Mouse (Mus musculus): Measurements from ENCODE around the gene Egflam. TPM values are rescaled to one million over a fixed set of nuclear protein-coding genes. Genes with fewer than 3 reads are reported as not detected.
A peak's percentile ranks its signal among the peaks of the same experiment; 100 is the strongest.

The Egflam gene
- polyA plus RNA-seq, 1 experiment from 2014 or later: 23.7 TPM

DNA sequence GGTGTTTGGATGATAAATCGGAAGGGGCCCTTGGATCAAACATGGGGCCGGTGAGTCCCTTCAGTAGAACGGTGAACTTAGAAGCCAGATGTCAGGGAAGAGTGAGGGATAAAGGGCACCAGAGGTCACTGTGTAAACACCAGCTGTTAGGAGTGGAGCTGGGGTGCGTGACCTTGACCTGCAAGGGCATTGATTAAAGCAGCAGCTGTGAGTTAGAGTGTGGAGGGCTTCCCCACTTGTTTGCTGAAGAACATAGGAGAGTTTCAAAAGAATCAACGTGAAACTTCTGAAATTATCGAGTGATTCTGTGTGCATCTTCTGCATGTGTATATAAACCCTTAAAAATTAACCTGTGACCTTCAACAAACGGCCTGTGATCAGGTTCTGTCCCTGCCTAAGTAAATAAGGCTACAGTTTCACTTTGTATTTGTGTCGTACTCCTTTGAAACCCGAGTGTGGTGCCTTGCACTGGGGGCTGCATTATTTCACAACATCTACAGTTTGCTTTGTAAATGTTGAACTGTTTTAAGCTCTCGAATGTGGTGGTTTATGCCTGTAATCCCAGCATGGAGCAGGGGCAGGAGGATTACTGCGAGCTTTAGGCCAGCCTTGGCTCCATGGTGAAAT lies 230.2 kb downstream of the Egflam start:
- no peak overlapping the region for H3K4me2 ChIP-seq (ENCODE audit: low read length)
- no peak overlapping the region for H3K9ac ChIP-seq (ENCODE audit: low read length)
- no peak for ATAC-seq (replicated peaks; ENCODE audit: low FRiP score, low TSS enrichment, low read depth)
- H3K36me3 ChIP-seq (ENCODE audit: control insufficient read depth, insufficient read depth, low read length): peaks cover 23% of the 10 kb centered on the region
- no peak for DNase-seq (ENCODE audit: low spot score)
- no peak overlapping the region for H3K4me3 ChIP-seq (ENCODE audit: low read depth, low read length)
- no peaks in the 10 kb centered on the region for H3K9me3 ChIP-seq (ENCODE audit: control insufficient read depth, low read length)
- 0 out of 2 replicates have a peak overlapping the region, but pooled peaks have one; percentile 27 for H3K27ac ChIP-seq (ENCODE audit: low read depth)
- WGBS: 47% methylated on average over 11 of the region's 11 CpGs
- H3K4me1 ChIP-seq (replicated peaks; ENCODE audit: control insufficient read depth, insufficient read depth, low read length): no peaks in the 10 kb centered on the region
- no peaks in the 10 kb centered on the region for H3K27me3 ChIP-seq (replicated peaks; ENCODE audit: control insufficient read depth, insufficient read depth, low read length)

DNA sequence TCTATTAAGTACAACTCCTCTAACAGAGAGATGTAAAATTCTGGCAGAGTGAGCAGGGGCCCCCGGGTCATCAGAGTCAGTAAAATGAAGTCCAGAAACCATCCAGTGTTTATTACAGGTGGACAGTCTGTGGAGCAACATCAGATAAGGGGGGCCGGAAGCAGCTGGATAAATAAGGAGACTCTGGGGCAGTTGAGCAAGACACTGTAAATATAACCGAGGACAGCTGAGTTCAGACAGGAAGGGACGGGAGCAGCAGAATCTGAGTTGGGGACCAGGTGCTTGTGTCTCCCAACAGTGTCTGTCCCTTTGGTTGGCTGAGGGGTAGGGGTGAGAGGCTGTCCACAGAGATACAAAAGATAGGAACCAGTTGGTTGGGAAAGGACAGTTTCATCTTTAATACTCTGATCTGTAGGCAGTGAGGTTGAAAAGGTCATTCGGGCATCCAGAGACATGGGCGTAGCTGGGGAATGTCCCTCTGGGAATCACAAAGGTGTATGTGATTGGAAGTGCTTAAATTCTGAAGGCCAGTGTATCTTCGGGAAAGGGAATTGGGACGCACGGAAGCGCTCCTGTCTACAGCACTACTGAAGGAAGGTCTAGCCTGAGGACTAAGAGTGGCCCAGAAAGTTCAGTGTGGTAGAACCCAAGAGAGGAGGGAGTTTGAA lies 230.8 kb downstream of the Egflam start:
- Histone ChIP-seq H3K36me3 (ENCODE audit: control insufficient read depth, insufficient read depth, low read length) (peaks cover 21% of the 10 kb centered on the region; the same call in 1 of the 2 replicates), H3K9ac (ENCODE audit: low read length) (no peak overlapping the region), H3K4me2 (ENCODE audit: low read length) (no peak overlapping the region), H3K4me1 (replicated peaks; ENCODE audit: control insufficient read depth, insufficient read depth, low read length) (no peaks in the 10 kb centered on the region), H3K9me3 (ENCODE audit: control insufficient read depth, low read length) (no peaks in the 10 kb centered on the region), H3K4me3 (ENCODE audit: low read depth, low read length) (no peak overlapping the region), H3K27ac (ENCODE audit: low read depth) (no peak overlapping the region), H3K27me3 (replicated peaks; ENCODE audit: control insufficient read depth, insufficient read depth, low read length) (no peaks in the 10 kb centered on the region)
- WGBS: 67% methylated on average over 10 of the region's 10 CpGs
- DNase-seq (ENCODE audit: low spot score) (no peak), ATAC-seq (replicated peaks; ENCODE audit: low FRiP score, low TSS enrichment, low read depth) (no peak)

DNA sequence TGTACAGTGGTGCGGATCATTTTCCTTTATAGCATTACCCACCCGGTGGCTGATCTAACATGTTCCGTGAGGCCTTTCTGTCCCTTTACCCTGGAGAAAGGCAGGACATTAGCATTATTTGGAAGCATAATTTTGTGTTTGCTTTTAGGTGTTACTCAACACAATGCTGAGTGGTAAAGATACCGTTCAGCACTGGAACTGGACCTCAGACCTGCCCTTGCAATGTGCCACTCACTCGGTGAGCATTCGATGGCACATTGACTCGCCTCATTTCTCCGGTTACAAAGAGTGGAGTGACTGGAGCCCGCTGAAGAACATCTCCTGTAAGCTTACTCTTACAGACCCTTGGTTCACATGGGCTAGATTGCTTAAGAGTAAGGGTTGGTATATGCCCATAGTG lies 231.5 kb downstream of the Egflam start:
- Histone ChIP-seq H3K9me3 (ENCODE audit: control insufficient read depth, low read length) (no peaks in the 10 kb centered on the region), H3K4me1 (replicated peaks; ENCODE audit: control insufficient read depth, insufficient read depth, low read length) (no peaks in the 10 kb centered on the region), H3K27ac (ENCODE audit: low read depth) (no peak overlapping the region), H3K27me3 (replicated peaks; ENCODE audit: control insufficient read depth, insufficient read depth, low read length) (no peaks in the 10 kb centered on the region), H3K9ac (ENCODE audit: low read length) (no peak overlapping the region), H3K36me3 (ENCODE audit: control insufficient read depth, insufficient read depth, low read length) (peaks cover 21% of the 10 kb centered on the region; the same call in 1 of the 2 replicates), H3K4me3 (ENCODE audit: low read depth, low read length) (no peak overlapping the region), H3K4me2 (ENCODE audit: low read length) (no peak overlapping the region)
- no peak for ATAC-seq (replicated peaks; ENCODE audit: low FRiP score, low TSS enrichment, low read depth)
- DNase-seq (ENCODE audit: low spot score): no peak
- 92% methylated on average over 9 of the region's 9 CpGs for WGBS

DNA sequence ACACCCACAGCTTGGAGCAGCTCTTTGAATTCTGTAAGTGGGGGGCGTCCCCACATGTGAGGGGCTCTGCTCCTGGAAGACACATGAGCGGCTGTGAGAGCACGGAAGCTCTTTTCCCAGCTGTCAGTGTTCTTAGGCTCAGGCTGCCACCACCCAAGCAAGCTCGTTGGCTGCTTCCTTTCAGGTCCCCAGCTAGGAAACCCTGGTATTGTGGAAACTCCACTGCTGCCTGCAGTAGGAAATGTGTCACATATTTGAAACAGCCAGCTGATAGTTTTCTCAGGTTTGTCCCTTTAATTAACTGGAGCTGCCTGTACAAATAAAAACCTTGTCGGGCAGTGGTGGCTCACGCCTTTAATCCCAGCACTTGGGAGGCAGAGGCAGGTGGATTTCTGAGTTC lies 234.3 kb downstream of the Egflam start:
- Histone ChIP-seq H3K36me3 (ENCODE audit: control insufficient read depth, insufficient read depth, low read length) (peaks cover 34% of the 10 kb centered on the region), H3K4me2 (ENCODE audit: low read length) (no peak overlapping the region)

DNA sequence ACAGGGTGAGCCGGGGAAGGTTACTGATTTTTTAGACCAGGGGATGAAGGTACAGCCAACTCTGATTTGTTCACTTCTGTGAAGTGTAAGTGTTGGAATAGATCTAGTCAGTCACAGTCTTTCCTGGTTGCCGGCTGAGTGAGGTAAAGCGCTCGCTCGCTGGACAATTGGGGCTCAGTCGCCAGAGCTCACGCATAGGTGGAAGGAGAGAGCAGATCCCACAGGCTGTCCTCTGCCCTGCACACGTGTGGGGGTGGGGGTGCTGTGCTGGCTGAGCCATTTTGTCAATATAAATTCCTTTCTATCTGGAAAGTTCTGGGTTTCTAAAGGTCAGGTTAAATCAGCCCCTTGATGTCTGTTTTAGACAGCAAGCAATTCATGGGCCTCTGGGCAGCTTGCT lies 237.9 kb downstream of the Egflam start:
- WGBS: 74% methylated on average over 8 of the region's 8 CpGs
- ATAC-seq (replicated peaks; ENCODE audit: low FRiP score, low TSS enrichment, low read depth): no peak
- H3K27me3 ChIP-seq (replicated peaks; ENCODE audit: control insufficient read depth, insufficient read depth, low read length): no peaks in the 10 kb centered on the region
- H3K9ac ChIP-seq (ENCODE audit: low read length): no peak overlapping the region
- no peak overlapping the region for H3K4me2 ChIP-seq (ENCODE audit: low read length)
- no peaks in the 10 kb centered on the region for H3K4me1 ChIP-seq (replicated peaks; ENCODE audit: control insufficient read depth, insufficient read depth, low read length)
- no peak overlapping the region for H3K4me3 ChIP-seq (ENCODE audit: low read depth, low read length)
- DNase-seq (ENCODE audit: low spot score): no peak
- no peak overlapping the region for H3K27ac ChIP-seq (ENCODE audit: low read depth)
- no peaks in the 10 kb centered on the region for H3K9me3 ChIP-seq (ENCODE audit: control insufficient read depth, low read length)
- peaks cover 25% of the 10 kb centered on the region for H3K36me3 ChIP-seq (ENCODE audit: control insufficient read depth, insufficient read depth, low read length)

More for the DNA sequence above, 234.3 kb downstream of the Egflam start:
- Histone ChIP-seq H3K9ac (ENCODE audit: low read length) (no peak overlapping the region), H3K27me3 (replicated peaks; ENCODE audit: control insufficient read depth, insufficient read depth, low read length) (no peaks in the 10 kb centered on the region), H3K9me3 (ENCODE audit: control insufficient read depth, low read length) (no peaks in the 10 kb centered on the region), H3K4me1 (replicated peaks; ENCODE audit: control insufficient read depth, insufficient read depth, low read length) (no peaks in the 10 kb centered on the region), H3K4me3 (ENCODE audit: low read depth, low read length) (no peak overlapping the region), H3K27ac (ENCODE audit: low read depth) (no peak overlapping the region)
- ATAC-seq (replicated peaks; ENCODE audit: low FRiP score, low TSS enrichment, low read depth) (no peak), DNase-seq (ENCODE audit: low spot score) (no peak)
- 84% methylated on average over 6 of the region's 6 CpGs for WGBS

DNA sequence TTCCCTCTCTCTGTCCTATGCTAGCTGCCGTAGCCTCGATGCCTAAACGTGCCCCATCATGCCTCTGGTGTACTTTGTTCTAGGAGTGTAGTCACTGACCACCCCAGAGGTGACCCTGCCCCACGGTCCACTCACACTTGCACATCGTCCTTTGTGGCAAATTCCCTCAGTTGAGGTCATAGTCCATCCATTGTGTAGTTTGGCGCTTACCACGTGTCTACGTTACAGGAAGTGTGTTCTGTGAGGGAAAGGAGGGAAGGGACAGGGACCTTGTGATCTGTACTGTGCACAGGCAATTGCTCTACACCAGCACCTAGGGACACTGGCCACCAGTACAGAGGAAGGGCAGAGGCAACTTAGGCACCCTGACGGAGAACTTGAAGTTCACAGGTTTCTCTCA lies 238.3 kb downstream of the Egflam start:
- 89% methylated on average over 9 of the region's 9 CpGs for WGBS
- Histone ChIP-seq H3K4me2 (ENCODE audit: low read length) (no peak overlapping the region), H3K27me3 (replicated peaks; ENCODE audit: control insufficient read depth, insufficient read depth, low read length) (no peaks in the 10 kb centered on the region), H3K27ac (ENCODE audit: low read depth) (no peak overlapping the region), H3K36me3 (ENCODE audit: control insufficient read depth, insufficient read depth, low read length) (peaks cover 24% of the 10 kb centered on the region; the same call in 1 of the 2 replicates), H3K9ac (ENCODE audit: low read length) (no peak overlapping the region), H3K4me3 (ENCODE audit: low read depth, low read length) (no peak overlapping the region), H3K4me1 (replicated peaks; ENCODE audit: control insufficient read depth, insufficient read depth, low read length) (peaks cover 2% of the 10 kb centered on the region; the same call in 1 of the 2 replicates), H3K9me3 (ENCODE audit: control insufficient read depth, low read length) (no peaks in the 10 kb centered on the region)
- ATAC-seq (replicated peaks; ENCODE audit: low FRiP score, low TSS enrichment, low read depth) (no peak), DNase-seq (ENCODE audit: low spot score) (no peak)

DNA sequence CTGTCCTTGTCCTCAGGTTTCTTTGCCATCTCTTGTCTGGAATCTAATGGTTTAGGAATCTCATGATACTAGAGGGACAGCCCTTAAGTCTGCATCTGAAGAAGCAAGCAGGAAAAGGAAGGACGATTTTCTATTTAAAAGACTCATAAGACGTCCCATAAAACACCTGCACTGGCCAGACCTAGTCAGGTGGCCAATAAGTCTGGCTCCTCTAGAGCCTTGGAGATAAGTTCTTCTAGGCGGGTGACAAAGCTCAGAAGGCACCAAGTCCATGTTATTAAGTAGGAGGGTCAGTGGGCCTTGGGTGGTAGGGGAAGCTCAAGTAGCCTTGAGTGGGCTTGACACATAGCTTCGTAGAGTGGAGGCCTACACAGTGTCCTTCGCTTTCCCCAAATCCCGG lies 240.5 kb downstream of the Egflam start:
- Histone ChIP-seq H3K36me3 (ENCODE audit: control insufficient read depth, insufficient read depth, low read length) (peaks cover 20% of the 10 kb centered on the region; the same call in 1 of the 2 replicates), H3K27me3 (replicated peaks; ENCODE audit: control insufficient read depth, insufficient read depth, low read length) (no peaks in the 10 kb centered on the region), H3K27ac (ENCODE audit: low read depth) (no peak overlapping the region), H3K4me3 (ENCODE audit: low read depth, low read length) (no peak overlapping the region), H3K4me1 (replicated peaks; ENCODE audit: control insufficient read depth, insufficient read depth, low read length) (peaks cover 10% of the 10 kb centered on the region), H3K9ac (ENCODE audit: low read length) (no peak overlapping the region), H3K9me3 (ENCODE audit: control insufficient read depth, low read length) (no peaks in the 10 kb centered on the region), H3K4me2 (ENCODE audit: low read length) (no peak overlapping the region)
- no peak for ATAC-seq (replicated peaks; ENCODE audit: low FRiP score, low TSS enrichment, low read depth)
- DNase-seq (ENCODE audit: low spot score): no peak
- WGBS: 77% methylated on average over 6 of the region's 6 CpGs
